Mouse (Mus musculus): ENCODE measurements at regions not wholly inside any gene's neighbourhood (a gene's known extent, or its start where the extent isn't known, plus 50 kb on each side); places are given as distances from the start of the nearest gene placed in this dataset.

DNA sequence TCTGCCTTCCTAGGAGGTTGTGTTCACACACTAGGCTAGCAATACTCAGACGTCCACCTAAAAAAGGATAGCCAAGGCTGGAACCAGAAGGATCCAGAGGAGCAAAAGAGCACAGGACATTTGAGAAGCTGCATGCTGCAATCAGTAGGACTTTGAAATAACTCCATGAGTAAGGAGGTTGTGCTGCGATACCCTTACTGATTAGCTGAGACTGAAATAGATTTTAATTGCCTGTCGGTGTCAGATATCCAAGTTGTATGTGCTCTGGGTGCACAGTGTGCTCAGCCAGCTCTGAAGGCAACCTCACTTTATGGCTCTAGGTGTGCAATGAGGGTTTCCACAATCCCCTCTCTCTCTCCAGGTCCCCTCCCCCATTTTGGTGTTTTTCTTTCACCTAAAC, 2159.2 kb upstream of the Gm7489 start:
- DNase-seq (ENCODE audit: low spot score in 2 of 2): no peak

DNA sequence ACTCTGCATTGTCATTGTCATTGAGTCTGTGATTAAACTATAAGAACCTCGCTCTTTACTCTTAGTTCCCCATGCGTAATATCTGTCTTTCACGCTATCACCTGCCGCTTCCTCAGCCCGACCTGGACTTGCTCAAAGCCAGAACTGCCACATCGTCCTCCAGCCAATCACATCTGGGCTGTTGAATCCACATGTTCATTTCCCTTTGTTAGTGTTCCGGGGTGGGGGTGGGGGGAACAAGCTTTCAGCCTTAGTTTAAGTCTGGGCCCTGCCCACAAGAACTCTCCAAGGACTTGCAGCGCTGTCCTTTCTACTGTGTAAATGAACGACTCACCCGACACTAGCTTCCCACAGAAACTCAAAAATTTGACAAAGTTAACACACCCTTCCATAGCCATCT, 2154.6 kb upstream of the Gm7489 start:
- DNase-seq (ENCODE audit: low spot score in 2 of 2): no peak

DNA sequence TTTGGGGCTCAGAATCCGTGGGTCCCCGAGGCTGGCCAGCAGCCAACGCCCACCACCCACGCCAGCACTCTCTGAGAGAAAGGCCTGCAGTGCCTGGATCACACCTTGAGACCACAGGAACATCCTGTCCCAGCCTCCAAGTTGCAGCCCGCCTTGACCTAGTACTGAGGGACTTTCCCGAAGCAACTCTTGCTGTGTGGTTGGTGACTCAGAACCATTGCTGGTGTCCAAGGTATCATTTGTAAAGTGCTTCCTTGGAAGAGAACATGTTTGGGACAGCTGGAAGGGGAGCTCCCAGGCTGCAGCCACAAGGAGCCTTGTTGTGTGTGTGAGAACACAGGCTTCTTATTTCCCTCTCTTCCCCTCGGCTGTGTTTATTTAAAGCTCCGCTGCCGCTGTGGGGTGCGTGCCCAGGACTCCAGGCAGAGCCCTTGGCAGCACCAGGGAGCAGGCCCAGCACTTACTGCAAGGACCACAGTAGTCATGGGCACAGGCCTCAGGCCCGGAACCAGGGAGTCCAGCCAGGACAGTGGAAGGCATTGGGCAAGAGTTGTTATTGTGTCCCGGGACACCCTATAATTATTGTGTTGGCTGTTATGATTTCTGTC, 2153.8 kb upstream of the Gm7489 start:
- DNase-seq (ENCODE audit: low spot score in 2 of 2): peak; percentile 7 to 23

DNA sequence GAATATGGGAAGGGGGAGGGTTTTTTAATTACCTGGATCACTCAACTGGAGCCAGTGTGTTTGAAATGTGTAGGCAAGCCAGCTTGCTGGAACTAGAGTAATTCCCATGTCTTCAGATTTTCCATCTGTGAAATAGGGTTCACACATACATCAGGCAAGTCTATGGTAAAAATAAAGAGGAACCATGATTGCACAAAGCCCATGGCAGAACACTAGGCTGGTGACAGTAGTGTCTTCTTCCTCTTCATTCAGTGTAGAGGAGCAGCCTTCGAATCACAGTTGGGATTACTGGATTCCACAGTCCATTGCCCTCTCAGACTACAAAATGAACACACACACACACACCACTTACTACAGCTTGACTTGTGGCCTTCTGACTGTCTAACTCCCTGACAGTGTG, 2150.5 kb upstream of the Gm7489 start:
- DNase-seq (ENCODE audit: low spot score in 2 of 2): no peak

All from right cerebral cortex, postnatal 36 days (tissue).